Mouse (Mus musculus) heart, embryonic 14.5 days (tissue): Measurements from ENCODE around the gene Pcolce. TPM values are rescaled to one million over a fixed set of nuclear protein-coding genes. Genes with fewer than 3 reads are reported as not detected.
A peak's percentile ranks its signal among the peaks of the same experiment; 100 is the strongest.

Source experiments
- ATAC-seq: fragments of 200-750 bp; cut with Nextera tagmentation; 2 replicates; pipeline ENCODE4 v1.8.0; 2017; ENCODE audit warnings: low read depth, moderate TSS enrichment; ENCODE audit not compliant: insufficient number of reproducible peaks, insufficient read depth, low FRiP score
- H3K27ac ChIP-seq, 2 experiments: fragments of 200-500 bp in 1 of 2; fragments of 300-500 bp in 1 of 2; sonication (generic) in 1 of 2; replicated peaks in 1 of 2; 2 replicates each; pipeline ENCODE4 v1.5.1; 2012 to 2014; ENCODE audit warnings: low read depth in 2 of 2, low read length in 2 of 2, control low read depth in 1 of 2, mild to moderate bottlenecking in 1 of 2, mixed read lengths in 1 of 2; ENCODE audit not compliant: control insufficient read depth in 1 of 2, insufficient read depth in 1 of 2
- H3K27me3 ChIP-seq: fragments of 300-500 bp; sonication (generic); 2 replicates; pipeline ENCODE4 v1.6.1; 2014; ENCODE audit warnings: mild to moderate bottlenecking, low read length, control low read depth; ENCODE audit not compliant: control insufficient read depth, insufficient read depth
- H3K36me3 ChIP-seq: fragments of 300-500 bp; sonication (generic); 2 replicates; pipeline ENCODE4 v1.6.1; 2014; ENCODE audit warnings: mild to moderate bottlenecking, control low read depth, low read length, mixed read lengths; ENCODE audit not compliant: control insufficient read depth, insufficient read depth
- H3K4me1 ChIP-seq, 2 experiments: fragments of 200-500 bp in 1 of 2; fragments of 300-500 bp in 1 of 2; sonication (generic) in 1 of 2; 2 replicates each; pipeline ENCODE4 v1.6.1; 2012 to 2014; ENCODE audit warnings: low read length in 2 of 2, control low read depth in 1 of 2, mixed read lengths in 1 of 2; ENCODE audit not compliant: control insufficient read depth in 2 of 2, insufficient read depth in 2 of 2
- H3K4me2 ChIP-seq: fragments of 300-500 bp; sonication (generic); 2 replicates; pipeline ENCODE4 v1.6.1; 2014; ENCODE audit warnings: mild to moderate bottlenecking, low read length
- H3K4me3 ChIP-seq, 2 experiments: fragments of 200-500 bp in 1 of 2; fragments of 300-500 bp in 1 of 2; sonication (generic) in 1 of 2; 2 replicates each; pipeline ENCODE4 v1.5.1; 2012 to 2014; ENCODE audit warnings: low read length in 2 of 2, mild to moderate bottlenecking in 2 of 2, control low read depth in 1 of 2, low read depth in 1 of 2, moderate library complexity in 1 of 2; ENCODE audit not compliant: control insufficient read depth in 1 of 2, insufficient read depth in 1 of 2
- H3K9ac ChIP-seq: fragments of 300-500 bp; sonication (generic); 2 replicates; pipeline ENCODE4 v1.6.1; 2014; ENCODE audit warnings: mild to moderate bottlenecking, low read length
- H3K9me3 ChIP-seq: fragments of 300-500 bp; sonication (generic); 2 replicates; pipeline ENCODE4 v1.6.1; 2016; ENCODE audit warnings: low read length, control low read depth; ENCODE audit not compliant: control insufficient read depth
- WGBS: fragments of 180-500 bp; shearing (Covaris S2); extraction: QIAGEN DNeasy Blood & Tissue Kit; methylation state at CpG from one replicate; pipeline ENCODE4 v1.1.7; 2014; 5-methylcytosine and 5-hydroxymethylcytosine counted together
- polyA plus RNA-seq: library from polyadenylated mRNA; unstranded; fragments of >200 nt; fragmentation: Nextera tagmentation; extraction: Ambion mirVana; gene quantifications from 2 replicates; pipeline ENCODE4 v1.2.1, GENCODE M21; 2014

Gene Pcolce
- polyA plus RNA-seq, 1 experiment from 2014 or later: 123 TPM

GRCm38 (mm10) chr5:137649669-137650571 is 36.3 kb upstream of the Pcolce start:
- Histone ChIP-seq H3K4me3 (no peak overlapping the region), H3K9ac (no peak overlapping the region), H3K27me3 (peaks cover 16% of the 10 kb centered on the region), H3K4me1 (peaks cover 7 to 25% of the 10 kb centered on the region in 2 experiments; a peak in 3 of 4 replicates), H3K4me2 (peak overlapping the region; percentile 31), H3K36me3 (peaks cover 24% of the 10 kb centered on the region), H3K27ac (peak overlapping the region in 1 of 2 experiments; percentile 4; a peak in 1 of 4 replicates), H3K9me3 (no peaks in the 10 kb centered on the region)
- ATAC-seq: no peak
- 13% methylated on average over 18 of the region's 18 CpGs for WGBS

GRCm38 (mm10) chr5:137649251-137649650 is 35.7 kb upstream of the Pcolce start:
- 45% methylated on average over 4 of the region's 4 CpGs for WGBS
- H3K27ac ChIP-seq: no peak overlapping the region
- H3K4me1 ChIP-seq: peaks cover 7 to 27% of the 10 kb centered on the region in 2 experiments; a peak in 3 of 4 replicates
- no peak overlapping the region for H3K4me3 ChIP-seq
- ATAC-seq: no peak
- peaks cover 21% of the 10 kb centered on the region for H3K36me3 ChIP-seq
- no peak overlapping the region for H3K9ac ChIP-seq
- peaks cover 20% of the 10 kb centered on the region for H3K27me3 ChIP-seq
- H3K9me3 ChIP-seq: no peaks in the 10 kb centered on the region
- H3K4me2 ChIP-seq: no peak overlapping the region

- Histone ChIP-seq H3K9me3 (no peaks in the 10 kb centered on the region), H3K4me2 (no peak overlapping the region), H3K27ac (no peak overlapping the region), H3K4me3 (no peak overlapping the region), H3K27me3 (peaks cover 28% of the 10 kb centered on the region), H3K9ac (no peak overlapping the region), H3K4me1 (peaks cover 7 to 27% of the 10 kb centered on the region in 2 experiments; a peak in 3 of 4 replicates), H3K36me3 (peaks cover 10% of the 10 kb centered on the region)
- 47% methylated on average over 9 of the region's 9 CpGs for WGBS
- no peak for ATAC-seq
These were observed 34.4 kb upstream of the Pcolce start for GRCm38 (mm10) chr5:137647827-137648601.

- Histone ChIP-seq H3K36me3 (peaks cover 15% of the 10 kb centered on the region), H3K9me3 (no peaks in the 10 kb centered on the region), H3K27ac (no peak within 1 kb of the TSS), H3K9ac (peak within 1 kb of the TSS; percentile 55), H3K4me1 (peaks cover 7 to 27% of the 10 kb centered on the region in 2 experiments; a peak in 3 of 4 replicates), H3K4me3 (peak within 1 kb of the TSS; percentile 40 to 42), H3K27me3 (peaks cover 28% of the 10 kb centered on the region), H3K4me2 (peak within 1 kb of the TSS; percentile 72)
- WGBS: 16% methylated on average over 11 of the region's 11 CpGs
- no peak for ATAC-seq
These were observed 32.1 kb upstream of the Pcolce start, which contains the start of gene Irs3 for GRCm38 (mm10) chr5:137645652-137646091. Gene Irs3, minus strand, starts transcription at chr5:137645714.

- Histone ChIP-seq H3K27ac (no peak overlapping the region), H3K4me2 (peak overlapping the region; percentile 72), H3K4me1 (peaks cover 6 to 26% of the 10 kb centered on the region in 2 experiments; a peak in 3 of 4 replicates), H3K36me3 (peaks cover 20% of the 10 kb centered on the region), H3K9ac (peak overlapping the region; percentile 55), H3K4me3 (peak overlapping the region; percentile 40 to 42), H3K9me3 (no peaks in the 10 kb centered on the region), H3K27me3 (peaks cover 28% of the 10 kb centered on the region)
- no peak for ATAC-seq
- WGBS: 3% methylated on average over 44 of the region's 44 CpGs
These were observed 31.6 kb upstream of the Pcolce start for GRCm38 (mm10) chr5:137645091-137645651.

- H3K27ac ChIP-seq: no peak overlapping the region
- ATAC-seq: no peak
These were observed 30.9 kb upstream of the Pcolce start for GRCm38 (mm10) chr5:137644484-137644883.

GRCm38 (mm10) chr5:137642886-137643285 is 29.3 kb upstream of the Pcolce start:
- H3K36me3 ChIP-seq: peaks cover 43% of the 10 kb centered on the region
- H3K27me3 ChIP-seq: peaks cover 28% of the 10 kb centered on the region
- no peak overlapping the region for H3K4me3 ChIP-seq
- H3K4me1 ChIP-seq: peaks cover 0 to 12% of the 10 kb centered on the region in 2 experiments; a peak in 3 of 4 replicates
- no peaks in the 10 kb centered on the region for H3K9me3 ChIP-seq
- H3K27ac ChIP-seq: no peak overlapping the region
- H3K9ac ChIP-seq: no peak overlapping the region
- WGBS: 45% methylated on average over 4 of the region's 4 CpGs
- no peak for ATAC-seq
- no peak overlapping the region for H3K4me2 ChIP-seq

More at GRCm38 (mm10) chr5:137644484-137644883, 30.9 kb upstream of the Pcolce start:
- Histone ChIP-seq H3K4me3 (no peak overlapping the region), H3K9me3 (no peaks in the 10 kb centered on the region), H3K4me2 (peak overlapping the region; percentile 72), H3K4me1 (peaks cover 2 to 19% of the 10 kb centered on the region in 2 experiments; a peak in 3 of 4 replicates), H3K9ac (no peak overlapping the region), H3K27me3 (peaks cover 28% of the 10 kb centered on the region), H3K36me3 (peaks cover 27% of the 10 kb centered on the region)
- WGBS: 38% methylated on average over 19 of the region's 19 CpGs
